Mouse (Mus musculus): Measurements from ENCODE around the gene Hsf5. TPM values are rescaled to one million over a fixed set of nuclear protein-coding genes. Genes with fewer than 3 reads are reported as not detected.
A peak's percentile ranks its signal among the peaks of the same experiment; 100 is the strongest.

The Hsf5 gene
- total RNA-seq, 2 experiments from 2014 or later = 0.51 to 0.87 TPM

- peak; percentile 40 to 60 for DNase-seq (ENCODE audit: low spot score in 2 of 2)
Measured at GRCm38 (mm10) chr11:87590841-87591525, 26.0 kb upstream of the Hsf5 start.

DNA sequence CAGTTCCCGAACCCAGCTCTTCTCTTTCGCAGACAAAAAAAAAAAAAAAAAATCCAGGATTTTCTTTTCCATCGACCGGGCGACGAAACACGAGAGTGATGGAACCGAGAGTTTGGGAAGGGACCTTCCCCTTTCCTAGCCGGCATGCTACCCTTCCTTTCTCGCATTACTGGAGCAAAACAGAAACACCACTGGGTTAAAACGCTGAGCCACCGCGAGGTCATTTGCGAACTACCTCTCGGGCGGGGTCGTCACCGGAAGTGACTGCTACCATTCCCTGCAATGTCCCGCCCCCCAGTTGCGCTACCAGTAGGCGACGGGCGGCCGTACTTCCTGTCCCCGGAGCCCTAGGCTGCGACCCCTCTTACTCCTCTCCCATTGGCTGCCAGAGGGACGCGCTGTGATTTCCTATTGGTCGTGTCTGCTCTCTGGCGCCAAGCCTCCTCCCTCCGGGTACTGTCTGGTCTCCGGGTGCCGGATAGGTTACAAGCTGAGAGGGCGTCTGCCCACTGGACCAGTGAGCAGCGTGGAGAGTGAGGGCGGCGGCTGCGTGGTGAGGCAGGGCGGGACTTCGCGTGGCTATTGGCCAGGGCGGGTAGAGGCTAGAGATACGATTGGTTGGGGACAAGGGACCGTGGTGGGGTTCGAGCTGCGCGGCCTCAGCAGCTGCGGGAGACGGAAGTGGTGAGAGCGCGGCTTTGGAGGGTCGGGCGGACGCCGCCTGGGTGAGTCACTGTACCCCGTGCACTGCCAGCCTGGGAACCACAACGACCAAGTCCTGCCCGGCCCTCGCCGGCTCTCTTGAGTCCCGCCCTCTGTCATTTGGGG is 25.2 kb upstream of the Hsf5 start, which contains the start of gene Mtmr4:
TSS of gene Mtmr4 (plus strand) at position 637 of the 828 bp plus-strand sequence.
- DNase-seq (ENCODE audit: low spot score in 2 of 2) = peak; percentile 99

DNA sequence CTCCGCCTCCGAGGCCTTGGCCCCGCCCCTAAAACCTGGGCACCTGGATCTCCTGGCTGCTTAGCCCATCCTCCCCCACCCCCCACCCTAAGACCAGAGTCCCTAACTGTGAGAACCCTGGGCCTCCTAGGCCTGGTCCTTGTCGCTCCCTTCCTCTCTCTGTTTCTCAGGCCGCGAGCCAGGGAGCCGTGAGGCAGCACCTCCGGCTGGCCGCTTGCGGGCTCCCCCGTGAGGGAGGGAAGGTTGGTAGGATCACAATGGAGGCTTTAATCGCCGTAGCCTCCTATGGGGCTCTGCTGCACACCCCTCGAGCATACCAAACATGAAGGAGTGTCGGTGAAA is 24.6 kb upstream of the Hsf5 start:
- DNase-seq (ENCODE audit: low spot score in 2 of 2) = no peak

DNA sequence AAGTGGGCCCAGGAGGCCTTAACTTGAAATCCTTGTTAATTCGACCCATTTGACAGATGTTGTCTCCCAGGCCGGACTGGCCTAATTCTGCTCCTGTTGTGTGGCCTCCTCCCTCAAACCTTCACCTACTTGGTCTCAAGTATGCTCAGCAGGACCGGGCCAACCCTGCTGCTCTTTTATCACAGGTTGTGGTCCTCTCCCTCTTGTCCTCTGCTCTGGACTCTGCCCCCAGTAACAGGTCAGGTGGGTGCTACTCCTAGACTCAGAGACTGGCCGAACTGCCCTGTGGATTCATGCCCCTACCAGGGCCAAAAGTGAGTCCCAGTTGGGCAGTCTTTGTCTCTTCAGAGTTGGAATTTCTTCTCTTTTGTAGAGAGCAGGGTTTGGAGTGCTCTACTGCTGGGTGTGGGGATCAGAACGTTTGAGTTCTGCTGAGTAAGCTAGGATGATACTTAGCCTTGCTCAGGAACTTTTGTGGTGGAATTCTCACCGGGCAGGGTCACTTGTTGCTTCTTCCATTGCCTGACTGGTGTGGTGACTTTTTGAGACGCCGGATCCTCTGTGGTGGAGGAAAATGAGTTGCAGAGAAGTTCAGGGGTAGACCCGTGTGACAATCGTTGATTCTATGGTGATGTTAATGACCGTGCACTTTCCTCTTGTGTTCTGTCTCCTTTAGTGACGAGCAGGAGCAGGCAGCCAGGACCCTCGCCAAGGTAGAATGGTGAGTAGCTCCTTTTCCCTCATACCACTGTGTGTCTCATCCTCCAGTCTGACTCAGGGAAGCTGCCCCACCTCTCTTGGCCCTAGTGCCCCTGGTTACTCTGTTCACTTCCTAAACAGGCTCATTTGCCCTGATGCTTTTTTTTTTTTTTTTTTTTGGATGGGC is 24.0 kb upstream of the Hsf5 start:
- no peak for DNase-seq (ENCODE audit: low spot score in 2 of 2)

GRCm38 (mm10) chr11:87595327-87595841 is 21.6 kb upstream of the Hsf5 start:
- DNase-seq (ENCODE audit: low spot score in 2 of 2) = peak; percentile 70 to 84

GRCm38 (mm10) chr11:87595976-87596375 is 21.0 kb upstream of the Hsf5 start:
- DNase-seq (ENCODE audit: low spot score in 2 of 2) = peak in 1 of 2 experiments; percentile 29

DNA sequence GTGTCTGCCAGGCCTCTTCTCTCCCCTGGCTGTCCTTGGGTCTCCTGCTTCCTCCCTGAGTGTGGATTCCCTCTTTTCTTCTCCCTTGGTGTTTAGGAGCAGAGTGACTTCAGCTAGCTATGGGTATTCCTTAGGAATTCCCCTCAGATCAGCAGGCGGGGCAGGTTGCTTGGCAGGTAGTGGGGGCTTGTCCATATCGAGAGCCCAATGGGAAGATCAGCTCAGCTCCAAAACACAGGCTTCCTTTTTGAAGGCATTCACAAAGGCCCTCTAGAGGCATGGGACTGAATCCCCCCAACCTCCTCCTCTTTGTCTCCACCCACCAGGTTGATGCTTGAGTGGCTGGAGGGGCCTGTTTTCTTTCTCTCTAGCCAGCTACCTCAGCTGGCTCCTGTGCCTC is 20.5 kb upstream of the Hsf5 start:
- no peak for DNase-seq (ENCODE audit: low spot score in 2 of 2)

GRCm38 (mm10) chr11:87597061-87597460 is 19.9 kb upstream of the Hsf5 start:
- no peak for DNase-seq (ENCODE audit: low spot score in 2 of 2)

GRCm38 (mm10) chr11:87599395-87600089 is 17.4 kb upstream of the Hsf5 start:
- no peak for DNase-seq (ENCODE audit: low spot score in 2 of 2)

DNA sequence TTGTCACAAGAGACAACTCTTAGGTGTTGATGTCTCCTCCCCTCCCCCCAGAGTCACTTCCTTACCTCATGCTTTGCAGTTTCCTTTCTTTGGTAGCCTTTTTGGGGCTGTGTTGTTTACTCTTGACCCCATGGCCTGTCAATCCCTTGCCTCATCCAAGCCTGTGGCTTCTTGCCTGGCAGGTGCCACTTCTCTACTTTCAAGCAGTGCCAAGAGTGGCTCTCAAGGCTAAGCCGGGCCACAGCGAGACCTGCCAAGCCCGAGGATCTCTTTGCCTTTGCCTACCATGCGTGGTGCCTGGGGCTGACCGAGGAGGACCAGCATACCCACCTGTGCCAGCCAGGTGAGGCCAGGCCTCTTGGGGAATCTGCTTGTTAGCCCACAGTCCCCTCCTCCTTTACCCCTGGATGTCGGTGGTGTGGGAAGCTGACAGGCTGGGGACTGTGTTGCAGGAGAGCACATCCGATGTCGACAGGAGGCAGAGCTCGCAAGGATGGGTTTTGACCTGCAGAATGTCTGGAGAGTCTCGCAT is 16.6 kb upstream of the Hsf5 start:
- DNase-seq (ENCODE audit: low spot score in 2 of 2) = no peak

- no peak for DNase-seq (ENCODE audit: low spot score in 2 of 2)
Measured at GRCm38 (mm10) chr11:87602234-87602633, 14.7 kb upstream of the Hsf5 start.

GRCm38 (mm10) chr11:87603571-87603970 is 13.4 kb upstream of the Hsf5 start:
- no peak for DNase-seq (ENCODE audit: low spot score in 2 of 2)

DNA sequence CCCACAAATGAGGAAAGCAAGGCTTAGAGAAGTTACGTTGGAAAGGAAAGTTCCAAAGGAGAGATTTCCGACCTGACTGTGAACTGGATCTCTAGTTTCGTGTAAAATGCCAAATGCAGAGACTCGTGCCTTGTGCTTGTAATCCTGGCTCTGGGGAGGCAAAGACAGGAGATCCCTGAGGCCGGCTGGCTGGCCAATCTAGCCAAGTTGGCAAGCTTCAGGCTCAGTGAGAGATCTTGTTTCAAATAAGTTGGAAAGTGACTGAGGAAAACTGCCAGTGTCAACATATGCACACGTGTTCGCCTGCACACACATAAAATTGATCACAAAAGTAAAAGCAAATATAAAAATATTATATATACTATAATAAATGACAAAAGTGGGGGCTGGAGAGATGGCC is 7.7 kb upstream of the Hsf5 start:
- no peak for DNase-seq (ENCODE audit: low spot score in 2 of 2)

DNA sequence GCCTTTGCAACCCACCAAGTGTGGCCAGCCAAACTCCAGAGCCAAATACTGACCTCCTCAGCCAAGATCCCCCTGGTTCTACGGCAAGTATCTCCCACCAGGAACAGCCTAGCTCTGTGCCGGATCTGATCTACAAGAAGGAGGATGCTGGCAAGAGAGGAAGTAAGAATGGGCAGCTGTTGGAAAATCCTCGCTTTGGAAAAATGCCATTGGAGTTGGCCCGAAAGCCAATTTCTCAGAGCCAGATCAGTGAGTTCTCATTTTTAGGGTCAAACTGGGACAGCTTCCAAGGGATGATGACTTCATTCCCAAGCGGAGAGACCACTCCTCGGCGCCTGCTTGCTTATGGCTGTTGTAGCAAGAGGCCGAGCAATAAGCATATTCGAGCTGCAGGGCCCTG is 5.4 kb upstream of the Hsf5 start:
- no peak for DNase-seq (ENCODE audit: low spot score in 2 of 2)

DNA sequence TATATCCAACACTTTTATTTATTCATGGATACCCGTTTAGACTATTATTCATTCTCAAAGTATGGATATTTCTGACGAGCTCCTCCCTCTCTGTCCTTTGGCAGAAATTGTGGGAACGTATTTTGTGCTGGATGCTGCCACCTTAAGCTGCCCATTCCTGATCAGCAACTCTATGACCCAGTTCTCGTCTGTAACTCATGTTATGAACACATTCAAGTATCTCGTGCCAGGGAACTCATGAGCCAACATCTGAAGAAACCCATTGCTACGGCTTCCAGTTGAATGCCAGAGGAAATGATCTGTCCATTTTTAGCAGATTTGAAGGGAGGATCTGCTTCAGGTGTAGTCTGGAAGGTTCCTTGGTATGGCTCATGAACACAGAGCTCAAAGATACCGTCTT is 3.0 kb upstream of the Hsf5 start:
- DNase-seq (ENCODE audit: low spot score in 2 of 2) = no peak

- no peak for DNase-seq (ENCODE audit: low spot score in 2 of 2)
Measured at GRCm38 (mm10) chr11:87615551-87615950, 1.4 kb upstream of the Hsf5 start.

- no peak for DNase-seq (ENCODE audit: low spot score in 2 of 2)
Measured at GRCm38 (mm10) chr11:87615952-87616351, 1.0 kb upstream of the Hsf5 start.

GRCm38 (mm10) chr11:87617606-87618005 is 642 bp downstream of the Hsf5 start:
- no peak for DNase-seq (ENCODE audit: low spot score in 2 of 2)

DNA sequence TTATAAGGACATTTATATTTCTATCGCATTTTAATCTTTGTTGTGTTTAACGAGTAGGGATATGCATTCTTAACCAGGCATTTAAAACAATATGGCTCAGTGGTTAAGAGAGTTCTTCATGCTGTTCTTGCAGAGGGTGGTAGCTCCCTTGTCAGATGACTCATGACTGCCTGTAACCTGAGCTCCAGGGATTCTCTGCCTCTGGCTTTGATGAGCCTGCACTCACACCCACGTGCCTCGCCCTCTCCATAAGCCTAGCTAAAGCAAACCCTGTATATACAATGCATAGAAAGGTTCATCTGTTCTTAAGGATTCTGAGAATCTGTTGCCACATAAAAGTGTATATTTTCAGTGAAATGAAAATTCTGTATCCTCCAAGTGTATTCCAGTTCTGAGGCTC is 6.2 kb downstream of the Hsf5 start:
- DNase-seq (ENCODE audit: low spot score in 2 of 2) = no peak

- no peak for DNase-seq (ENCODE audit: low spot score in 2 of 2)
Measured at GRCm38 (mm10) chr11:87629859-87630258, 12.9 kb downstream of the Hsf5 start.

DNA sequence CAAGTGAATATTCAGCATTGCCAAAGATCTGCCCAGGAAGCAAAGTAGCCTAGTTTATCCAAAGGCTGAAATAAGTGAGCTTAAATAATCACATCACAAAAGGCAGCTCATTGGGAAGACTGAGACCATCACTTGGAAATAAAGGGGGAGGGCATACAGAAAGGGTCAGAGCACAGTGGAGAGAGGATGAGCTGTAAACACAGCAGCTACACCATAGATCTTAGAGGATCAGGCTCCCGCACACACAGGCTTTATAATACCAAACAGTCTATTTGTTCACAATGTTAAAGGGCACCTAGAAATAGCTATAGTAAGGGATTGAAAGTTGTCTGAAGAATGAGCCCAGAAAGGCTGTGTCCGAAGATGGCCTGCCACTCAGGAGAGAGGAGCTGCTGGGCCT is 21.8 kb downstream of the Hsf5 start:
- DNase-seq (ENCODE audit: low spot score in 2 of 2) = no peak
